Mouse (Mus musculus): ENCODE data around the gene Olfr307. TPM values are rescaled to one million over a fixed set of nuclear protein-coding genes. Genes with fewer than 3 reads are reported as not detected.
"Not testable (repeated sequence)": the region's sequence is repeated elsewhere in the genome, so short reads cannot be mapped to it uniquely, and the experiment has no call there.

Gene Olfr307
- polyA plus RNA-seq (2015; fragmentation: Nextera tagmentation; extraction: Ambion mirVana) = not detected in 2 replicates

DNA sequence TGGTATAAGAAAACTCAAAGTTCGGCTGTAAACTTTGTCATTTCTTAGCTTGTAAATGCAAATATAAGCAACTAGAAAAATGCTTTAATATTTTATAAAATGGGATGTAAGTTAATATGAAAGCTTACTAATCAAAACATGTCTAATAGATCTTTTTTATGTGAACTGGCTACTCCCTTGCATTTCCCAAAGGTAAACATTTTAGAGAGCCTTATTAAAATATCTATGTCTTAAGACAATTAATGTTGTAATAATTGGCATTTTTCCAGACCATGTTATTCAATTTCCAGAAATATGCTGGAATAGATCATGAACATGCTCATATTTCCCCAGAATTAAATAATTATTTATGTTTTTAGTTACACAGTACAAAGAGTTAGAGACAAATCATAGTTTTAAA, at the start of gene Olfr307:
Gene Olfr307, minus strand, starts transcription at position 101 of the 400 bp plus-strand sequence.
- H3K9me3 ChIP-seq (replicated peaks) = no peaks in the 10 kb centered on the region
- no peaks in the 10 kb centered on the region for H3K36me3 ChIP-seq
- H3K27ac ChIP-seq (replicated peaks) = no peak within 1 kb of the TSS
- no peaks in the 10 kb centered on the region for H3K4me1 ChIP-seq
- no peaks in the 10 kb centered on the region for H3K27me3 ChIP-seq
- no peak within 1 kb of the TSS for H3K9ac ChIP-seq
- H3K4me2 ChIP-seq (replicated peaks) = no peak within 1 kb of the TSS
- no peak within 1 kb of the TSS for H3K4me3 ChIP-seq (replicated peaks)
- WGBS = 66% methylated on average over 1 of the region's 1 CpGs
- ATAC-seq (ENCODE audit: insufficient number of reproducible peaks, low FRiP score, low TSS enrichment, low read depth) = no peak

DNA sequence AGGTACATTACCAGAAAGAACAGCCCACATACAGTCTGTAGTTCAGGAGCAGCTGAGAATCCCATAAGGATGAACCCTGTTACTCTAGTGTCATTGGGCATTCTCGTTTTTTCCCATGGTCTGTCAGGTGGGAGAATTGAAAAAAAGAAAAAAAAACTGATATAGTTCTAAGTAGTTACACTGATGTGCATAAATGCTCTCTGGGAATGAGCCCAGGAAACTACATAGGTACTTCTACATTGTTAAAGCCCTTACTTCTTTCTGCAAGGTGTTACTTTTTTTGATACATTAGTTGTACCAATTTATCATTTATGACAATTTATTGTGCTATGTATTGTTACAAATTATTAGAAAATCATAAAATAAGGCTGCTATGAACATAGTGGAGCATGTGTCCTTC, 49.2 kb upstream of the Olfr307 start, which contains the start of gene Olfr304:
Gene Olfr304, minus strand, starts transcription at position 101 of the 400 bp plus-strand sequence.
- no peaks in the 10 kb centered on the region for H3K9me3 ChIP-seq (replicated peaks)
- H3K27me3 ChIP-seq = no peaks in the 10 kb centered on the region
- H3K9ac ChIP-seq = no peak within 1 kb of the TSS
- no peak for ATAC-seq (ENCODE audit: insufficient number of reproducible peaks, low FRiP score, low TSS enrichment, low read depth)
- no peak within 1 kb of the TSS for H3K4me2 ChIP-seq (replicated peaks)
- H3K4me1 ChIP-seq = no peaks in the 10 kb centered on the region
- H3K36me3 ChIP-seq = no peaks in the 10 kb centered on the region
- WGBS = 59% methylated on average over 1 of the region's 1 CpGs
- H3K4me3 ChIP-seq (replicated peaks) = no peak within 1 kb of the TSS
- no peak within 1 kb of the TSS for H3K27ac ChIP-seq (replicated peaks)

- ATAC-seq (ENCODE audit: insufficient number of reproducible peaks, low FRiP score, low TSS enrichment, low read depth) = no peak
- H3K4me1 ChIP-seq = no peaks in the 10 kb centered on the region
These were observed 48.4 kb upstream of the Olfr307 start for GRCm38 (mm10) chr7:86385769-86386168.

GRCm38 (mm10) chr7:86366828-86367227, 29.4 kb upstream of the Olfr307 start, which contains the start of gene Olfr305:
Gene Olfr305 (minus strand): TSS chr7:86366928.
- H3K4me2 ChIP-seq (replicated peaks) = no peak within 1 kb of the TSS
- ATAC-seq (ENCODE audit: insufficient number of reproducible peaks, low FRiP score, low TSS enrichment, low read depth) = no peak
- H3K27ac ChIP-seq (replicated peaks) = no peak within 1 kb of the TSS
- H3K4me3 ChIP-seq (replicated peaks) = no peak within 1 kb of the TSS
- WGBS = 86% methylated on average over 1 of the region's 1 CpGs
- no peak within 1 kb of the TSS for H3K9ac ChIP-seq
- H3K36me3 ChIP-seq = no peaks in the 10 kb centered on the region
- no peaks in the 10 kb centered on the region for H3K9me3 ChIP-seq (replicated peaks)
- no peaks in the 10 kb centered on the region for H3K4me1 ChIP-seq
- no peaks in the 10 kb centered on the region for H3K27me3 ChIP-seq

More at GRCm38 (mm10) chr7:86385769-86386168, 48.4 kb upstream of the Olfr307 start:
- no peaks in the 10 kb centered on the region for H3K9me3 ChIP-seq (replicated peaks)
- 63% methylated on average over 3 of the region's 3 CpGs for WGBS
- H3K4me3 ChIP-seq (replicated peaks) = no peak overlapping the region
- H3K27ac ChIP-seq (replicated peaks) = no peak overlapping the region
- H3K9ac ChIP-seq = no peak overlapping the region
- H3K36me3 ChIP-seq = no peaks in the 10 kb centered on the region
- H3K27me3 ChIP-seq = no peaks in the 10 kb centered on the region
- no peak overlapping the region for H3K4me2 ChIP-seq (replicated peaks)

DNA sequence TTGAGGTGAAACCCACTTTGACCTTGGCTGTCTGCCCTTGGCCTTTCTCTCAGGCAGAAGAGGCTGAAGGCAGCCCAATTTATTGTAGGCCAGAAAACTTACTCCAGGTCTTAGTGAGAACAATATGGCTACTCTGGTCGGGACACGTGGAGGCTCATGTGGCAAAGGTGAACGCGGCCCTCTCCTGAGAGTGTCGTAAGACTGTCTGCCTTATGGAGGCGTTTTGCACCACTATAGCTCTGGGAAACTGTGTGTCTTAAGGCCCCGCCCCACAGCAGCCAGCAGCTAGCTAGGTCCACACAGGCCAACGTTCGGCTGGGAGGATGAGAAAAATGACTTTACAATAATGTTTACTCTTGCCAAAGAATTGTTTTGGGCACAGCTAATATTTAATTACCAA, 8.9 kb upstream of the Olfr307 start:
- H3K36me3 ChIP-seq; ATAC-seq (ENCODE audit: insufficient number of reproducible peaks, low FRiP score, low TSS enrichment, low read depth): not testable (repeated sequence)
- WGBS = 86% methylated on average over 9 of the region's 9 CpGs

GRCm38 (mm10) chr7:86344253-86344652, 6.9 kb upstream of the Olfr307 start:
- H3K9me3 ChIP-seq (replicated peaks) = no peaks in the 10 kb centered on the region
- no peak overlapping the region for H3K4me2 ChIP-seq (replicated peaks)
- no peak overlapping the region for H3K27ac ChIP-seq (replicated peaks)
- no peaks in the 10 kb centered on the region for H3K27me3 ChIP-seq
- WGBS = 61% methylated on average over 3 of the region's 3 CpGs
- no peak overlapping the region for H3K9ac ChIP-seq
- no peak overlapping the region for H3K4me3 ChIP-seq (replicated peaks)
- H3K4me1 ChIP-seq = no peaks in the 10 kb centered on the region
- no peaks in the 10 kb centered on the region for H3K36me3 ChIP-seq
- no peak for ATAC-seq (ENCODE audit: insufficient number of reproducible peaks, low FRiP score, low TSS enrichment, low read depth)

More for the DNA sequence above, 8.9 kb upstream of the Olfr307 start:
- not testable (repeated sequence) for H3K9ac ChIP-seq; H3K27me3 ChIP-seq; H3K27ac ChIP-seq (replicated peaks); H3K9me3 ChIP-seq (replicated peaks); H3K4me2 ChIP-seq (replicated peaks); H3K4me1 ChIP-seq; H3K4me3 ChIP-seq (replicated peaks)

DNA sequence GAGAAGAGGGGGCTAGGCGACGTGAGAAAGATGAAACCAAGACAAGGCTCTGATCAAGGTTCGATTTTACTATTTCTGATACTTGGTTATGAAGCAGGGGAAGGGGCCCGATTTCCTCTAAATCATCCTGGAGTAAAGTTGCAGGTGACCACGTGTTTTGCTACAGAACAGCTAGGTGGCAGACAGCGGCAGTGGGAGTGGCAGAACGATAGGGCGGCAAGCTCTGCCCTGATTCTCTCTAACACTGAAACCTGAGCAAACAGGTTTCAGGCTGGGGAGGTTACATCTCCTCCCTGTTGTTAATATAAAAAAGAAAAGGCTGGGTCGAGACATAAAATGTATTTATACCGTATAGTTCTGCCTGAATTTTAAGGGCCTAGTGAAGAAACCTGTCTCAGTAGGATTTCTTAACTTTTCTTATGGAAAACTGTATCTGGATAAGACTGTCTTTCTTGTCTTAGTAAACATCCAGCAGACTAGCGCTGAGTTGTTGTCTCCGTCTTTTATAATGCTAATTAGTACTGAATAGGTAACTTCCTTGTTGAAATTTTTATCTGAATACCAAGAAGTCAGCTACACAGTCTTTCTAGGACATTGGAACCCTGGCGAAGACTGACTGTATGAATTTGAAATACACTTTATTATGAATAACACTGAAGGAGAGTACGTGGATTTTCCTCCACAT, 5.6 kb upstream of the Olfr307 start:
- Histone ChIP-seq H3K36me3 (no peaks in the 10 kb centered on the region), H3K4me1 (no peaks in the 10 kb centered on the region), H3K4me3 (replicated peaks) (no peak overlapping the region), H3K9ac (no peak overlapping the region), H3K27me3 (no peaks in the 10 kb centered on the region), H3K4me2 (replicated peaks) (no peak overlapping the region), H3K9me3 (replicated peaks) (no peaks in the 10 kb centered on the region), H3K27ac (replicated peaks) (no peak overlapping the region)
- 69% methylated on average over 14 of the region's 14 CpGs for WGBS
- no peak for ATAC-seq (ENCODE audit: insufficient number of reproducible peaks, low FRiP score, low TSS enrichment, low read depth)

- Histone ChIP-seq H3K4me3 (replicated peaks) (no peak within 1 kb of the TSS), H3K9ac (no peak within 1 kb of the TSS), H3K27ac (replicated peaks) (no peak within 1 kb of the TSS), H3K4me2 (replicated peaks) (no peak within 1 kb of the TSS), H3K4me1 (no peaks in the 10 kb centered on the region), H3K36me3 (no peaks in the 10 kb centered on the region), H3K9me3 (replicated peaks) (no peaks in the 10 kb centered on the region), H3K27me3 (no peaks in the 10 kb centered on the region)
- no peak for ATAC-seq (ENCODE audit: insufficient number of reproducible peaks, low FRiP score, low TSS enrichment, low read depth)
These were observed 11.9 kb downstream of the Olfr307 start, which contains the start of gene Olfr308 for GRCm38 (mm10) chr7:86325530-86325929. Gene Olfr308 (minus strand): TSS chr7:86325630.

- Histone ChIP-seq H3K4me3 (replicated peaks) (no peak overlapping the region), H3K4me2 (replicated peaks) (no peak overlapping the region), H3K27ac (replicated peaks) (no peak overlapping the region), H3K9me3 (replicated peaks) (no peaks in the 10 kb centered on the region), H3K9ac (no peak overlapping the region), H3K36me3 (no peaks in the 10 kb centered on the region), H3K27me3 (no peaks in the 10 kb centered on the region), H3K4me1 (no peaks in the 10 kb centered on the region)
- ATAC-seq (ENCODE audit: insufficient number of reproducible peaks, low FRiP score, low TSS enrichment, low read depth) = no peak
- 89% methylated on average over 2 of the region's 2 CpGs for WGBS
These were observed 16.1 kb downstream of the Olfr307 start for GRCm38 (mm10) chr7:86321323-86321722.

DNA sequence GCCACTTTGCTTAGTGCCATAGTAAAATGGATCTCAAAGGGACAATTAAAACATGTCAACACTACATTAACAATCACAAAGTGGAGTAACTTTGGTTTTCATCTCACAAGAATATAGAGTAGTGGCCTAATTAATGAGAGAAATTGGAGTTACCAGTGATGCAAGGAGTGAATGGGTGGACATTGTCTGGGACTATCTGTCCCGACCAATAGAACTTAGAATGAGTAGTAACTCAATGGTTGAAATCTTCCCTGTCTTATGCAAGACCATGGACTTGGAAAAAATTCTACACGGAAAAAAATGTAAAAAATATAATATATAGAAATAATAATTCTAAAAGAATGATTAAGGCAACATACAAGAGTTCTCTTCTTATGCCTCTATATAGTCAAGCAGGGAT, 23.8 kb downstream of the Olfr307 start, which contains the start of gene Olfr309:
Gene Olfr309, minus strand, starts transcription at position 101 of the 400 bp plus-strand sequence.
- Histone ChIP-seq H3K4me1 (no peaks in the 10 kb centered on the region), H3K9ac (no peak within 1 kb of the TSS), H3K9me3 (replicated peaks) (no peaks in the 10 kb centered on the region), H3K27me3 (no peaks in the 10 kb centered on the region), H3K27ac (replicated peaks) (no peak within 1 kb of the TSS), H3K4me3 (replicated peaks) (no peak within 1 kb of the TSS), H3K36me3 (no peaks in the 10 kb centered on the region), H3K4me2 (replicated peaks) (no peak within 1 kb of the TSS)
- ATAC-seq (ENCODE audit: insufficient number of reproducible peaks, low FRiP score, low TSS enrichment, low read depth) = no peak
- 71% methylated on average over 2 of the region's 2 CpGs for WGBS
